Mouse (Mus musculus): ENCODE results near the gene Fam174b.

DNA sequence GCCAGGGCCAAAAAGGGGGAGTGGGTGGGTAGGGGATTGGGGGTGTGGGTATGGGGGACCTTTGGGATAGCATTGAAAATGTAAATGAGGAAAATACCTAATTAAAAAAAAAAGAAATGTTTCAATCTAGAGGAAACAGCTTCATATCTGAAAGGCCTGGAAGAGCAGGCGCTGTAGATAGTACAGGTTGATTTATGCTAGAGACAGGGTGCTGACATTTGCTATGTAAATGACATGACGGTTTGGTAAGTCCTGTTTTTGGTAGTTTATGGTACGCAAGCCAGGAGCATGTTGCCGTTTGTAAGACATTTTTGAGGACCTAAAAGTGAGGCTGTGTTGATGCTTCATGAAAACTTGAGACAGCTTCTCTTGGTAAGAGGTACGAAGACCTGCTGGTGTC, 24.6 kb downstream of the Fam174b start:
- no peak for TF ChIP-seq CTCF (IDR thresholded peaks at IDR 0.05; ENCODE audit: low read depth, low read length)
- TF ChIP-seq POLR2A (IDR thresholded peaks at IDR 0.05; ENCODE audit: insufficient read depth, low read length), result no peak
- TF ChIP-seq EP300 (IDR thresholded peaks at IDR 0.05; ENCODE audit: insufficient read depth, low read depth, low read length), result no peak
